Mouse (Mus musculus) stomach, embryonic 14.5 days (tissue): ENCODE results near the gene Bicdl2. TPM values are rescaled to one million over a fixed set of nuclear protein-coding genes. Genes with fewer than 3 reads are reported as not detected.

Experiments used
- ATAC-seq: fragments of 200-750 bp; cut with Nextera tagmentation; 2 replicates; pipeline ENCODE4 v1.8.0; 2017; ENCODE audit warnings: low read depth, moderate TSS enrichment; ENCODE audit not compliant: insufficient number of reproducible peaks, insufficient read depth, low FRiP score
- H3K27ac ChIP-seq: fragments of 300-500 bp; sonication (generic); 2 replicates; pipeline ENCODE4 v1.5.1; 2014; ENCODE audit warnings: mild to moderate bottlenecking, low read length, moderate library complexity, mixed read lengths
- H3K27me3 ChIP-seq: fragments of 300-500 bp; sonication (generic); 2 replicates; pipeline ENCODE4 v1.6.1; 2014; ENCODE audit warnings: low read length, control low read depth, mixed read lengths; ENCODE audit not compliant: control insufficient read depth, insufficient read depth
- H3K36me3 ChIP-seq: fragments of 300-500 bp; sonication (generic); 2 replicates; pipeline ENCODE4 v1.6.1; 2014; ENCODE audit warnings: mild to moderate bottlenecking, control low read depth, low read length, moderate library complexity, mixed read lengths; ENCODE audit not compliant: control insufficient read depth, insufficient read depth
- H3K4me1 ChIP-seq: fragments of 300-500 bp; sonication (generic); 2 replicates; pipeline ENCODE4 v1.6.1; 2014; ENCODE audit warnings: low read length, control low read depth, mixed read lengths; ENCODE audit not compliant: control insufficient read depth, insufficient read depth
- H3K4me2 ChIP-seq: fragments of 300-500 bp; sonication (generic); replicated peaks from 2 replicates; pipeline ENCODE4 v1.6.1; 2014; ENCODE audit warnings: low read depth, low read length, control low read depth
- H3K4me3 ChIP-seq: fragments of 300-500 bp; sonication (generic); 2 replicates; pipeline ENCODE4 v1.5.1; 2014; ENCODE audit warnings: low read depth, low read length, control low read depth
- H3K9ac ChIP-seq: fragments of 300-500 bp; sonication (generic); replicated peaks from 2 replicates; pipeline ENCODE4 v1.6.1; 2014; ENCODE audit warnings: low read depth, mild to moderate bottlenecking, control low read depth, low read length, moderate library complexity, mixed read lengths
- H3K9me3 ChIP-seq: fragments of 300-500 bp; sonication (generic); 2 replicates; pipeline ENCODE4 v1.6.1; 2016; ENCODE audit warnings: low read depth, low read length, control low read depth; ENCODE audit not compliant: control insufficient read depth
- WGBS: fragments of 180-500 bp; shearing (Covaris S2); extraction: QIAGEN DNeasy Blood & Tissue Kit; methylation state at CpG from one replicate; pipeline ENCODE4 v1.1.7; 2014; 5-methylcytosine and 5-hydroxymethylcytosine counted together
- polyA plus RNA-seq: library from polyadenylated mRNA; unstranded; fragments of >200 nt; fragmentation: Nextera tagmentation; extraction: Ambion mirVana; gene quantifications from 2 replicates; pipeline ENCODE4 v1.2.1, GENCODE M21; 2014

Gene Bicdl2
- polyA plus RNA-seq, 1 experiment from 2014 or later: 2.4 TPM

GRCm38 (mm10) chr17:23683856-23684672 is 23.8 kb downstream of the Bicdl2 start, which contains the start of gene Cldn9:
TSS of gene Cldn9 (minus strand) at chr17:23684026.
- no peak within 1 kb of the TSS for H3K4me3 ChIP-seq

GRCm38 (mm10) chr17:23694491-23694890 is 34.2 kb downstream of the Bicdl2 start:
- no peak overlapping the region for H3K4me2 ChIP-seq
- no peaks in the 10 kb centered on the region for H3K4me1 ChIP-seq
- no peak overlapping the region for H3K27ac ChIP-seq
- 0 out of 2 replicates have a peak, but pooled peaks cover 4% of the 10 kb centered on the region for H3K27me3 ChIP-seq
- H3K9ac ChIP-seq: no peak overlapping the region
- 0 out of 2 replicates have a peak, but pooled peaks have one; percentile 43 for ATAC-seq
- H3K36me3 ChIP-seq: no peaks in the 10 kb centered on the region
- no peaks in the 10 kb centered on the region for H3K9me3 ChIP-seq
- 50% methylated on average over 1 of the region's 1 CpGs for WGBS
- no peak overlapping the region for H3K4me3 ChIP-seq

More at GRCm38 (mm10) chr17:23683856-23684672, 23.8 kb downstream of the Bicdl2 start, which contains the start of gene Cldn9:
- Histone ChIP-seq H3K36me3 (no peaks in the 10 kb centered on the region; the same call in 1 of the 2 replicates), H3K4me2 (peak within 1 kb of the TSS; percentile 20), H3K27me3 (peaks cover 18% of the 10 kb centered on the region), H3K4me1 (peaks cover 10% of the 10 kb centered on the region), H3K9ac (no peak within 1 kb of the TSS), H3K9me3 (no peaks in the 10 kb centered on the region), H3K27ac (0 out of 2 replicates have a peak within 1 kb of the TSS, but pooled peaks have one; percentile 10)
- ATAC-seq: peak; percentile 59; the same call in 1 of the 2 replicates
- WGBS: 27% methylated on average over 15 of the region's 15 CpGs

GRCm38 (mm10) chr17:23695801-23696200 is 35.5 kb downstream of the Bicdl2 start:
- ATAC-seq: peak; percentile 39; the same call in 1 of the 2 replicates
- H3K36me3 ChIP-seq: no peaks in the 10 kb centered on the region
- H3K4me3 ChIP-seq: no peak overlapping the region
- H3K27ac ChIP-seq: no peak overlapping the region
- H3K9ac ChIP-seq: no peak overlapping the region
- H3K4me1 ChIP-seq: no peaks in the 10 kb centered on the region
- H3K27me3 ChIP-seq: 0 out of 2 replicates have a peak, but pooled peaks cover 4% of the 10 kb centered on the region
- WGBS: 11% methylated on average over 3 of the region's 3 CpGs
- no peaks in the 10 kb centered on the region for H3K9me3 ChIP-seq
- no peak overlapping the region for H3K4me2 ChIP-seq

- Histone ChIP-seq H3K27ac (no peak overlapping the region), H3K4me2 (peak overlapping the region; percentile 100), H3K27me3 (0 out of 2 replicates have a peak, but pooled peaks cover 4% of the 10 kb centered on the region), H3K4me1 (no peaks in the 10 kb centered on the region), H3K36me3 (no peaks in the 10 kb centered on the region), H3K9me3 (no peaks in the 10 kb centered on the region), H3K4me3 (peak overlapping the region; percentile 56), H3K9ac (peak overlapping the region; percentile 36; the same call in 1 of the 2 replicates)
- WGBS: under 1% methylated on average over 69 of the region's 101 CpGs
- no peak for ATAC-seq
Measured at GRCm38 (mm10) chr17:23699131-23700077, 39.1 kb downstream of the Bicdl2 start.

- no peak overlapping the region for H3K27ac ChIP-seq
- 0 out of 2 replicates have a peak, but pooled peaks cover 4% of the 10 kb centered on the region for H3K27me3 ChIP-seq
- H3K9me3 ChIP-seq: no peaks in the 10 kb centered on the region
- peak overlapping the region; percentile 100 for H3K4me2 ChIP-seq
- H3K36me3 ChIP-seq: no peaks in the 10 kb centered on the region
- WGBS: under 1% methylated on average over 26 of the region's 28 CpGs
- peak; percentile 92 for ATAC-seq
- peaks cover 6% of the 10 kb centered on the region; the same call in 1 of the 2 replicates for H3K4me1 ChIP-seq
- H3K9ac ChIP-seq: no peak overlapping the region; the same call in 1 of the 2 replicates
- H3K4me3 ChIP-seq: peak overlapping the region; percentile 56
Measured at GRCm38 (mm10) chr17:23700079-23700478, 39.8 kb downstream of the Bicdl2 start.

GRCm38 (mm10) chr17:23703301-23703700 is 43.0 kb downstream of the Bicdl2 start:
- 83% methylated on average over 9 of the region's 9 CpGs for WGBS
- H3K27me3 ChIP-seq: 0 out of 2 replicates have a peak, but pooled peaks cover 4% of the 10 kb centered on the region
- no peaks in the 10 kb centered on the region for H3K9me3 ChIP-seq
- no peaks in the 10 kb centered on the region for H3K36me3 ChIP-seq
- no peak overlapping the region for H3K4me3 ChIP-seq
- H3K9ac ChIP-seq: no peak overlapping the region
- H3K4me2 ChIP-seq: no peak overlapping the region
- no peak overlapping the region for H3K27ac ChIP-seq
- ATAC-seq: no peak
- peaks cover 6% of the 10 kb centered on the region; the same call in 1 of the 2 replicates for H3K4me1 ChIP-seq

- Histone ChIP-seq H3K4me3 (no peak overlapping the region), H3K27ac (no peak overlapping the region), H3K4me2 (no peak overlapping the region), H3K4me1 (peaks cover 6% of the 10 kb centered on the region; the same call in 1 of the 2 replicates), H3K27me3 (no peaks in the 10 kb centered on the region), H3K9me3 (no peaks in the 10 kb centered on the region), H3K36me3 (no peaks in the 10 kb centered on the region), H3K9ac (no peak overlapping the region)
- 53% methylated on average over 7 of the region's 7 CpGs for WGBS
- ATAC-seq: no peak
Measured at GRCm38 (mm10) chr17:23704741-23705140, 44.4 kb downstream of the Bicdl2 start.
